Mouse (Mus musculus) R1 (cell line): Measurements from ENCODE around the gene Bpifb2.
"Not testable (repeated sequence)": the region's sequence is repeated elsewhere in the genome, so short reads cannot be mapped to it uniquely, and the experiment has no call there.

ENCODE experiments used
- DNase-seq: peaks from one replicate; pipeline ENCODE4 v3.0.0-alpha.2; 2018; ENCODE audit warnings: low read depth, low spot score

The Bpifb2 gene

GRCm38 (mm10) chr2:153874745-153875144 lies at the start of gene Bpifb2:
Bpifb2 (plus strand) TSS chr2:153875045.
- DNase-seq = no peak

GRCm38 (mm10) chr2:153825900-153826299 lies 48.9 kb upstream of the Bpifb2 start:
- DNase-seq = not testable (repeated sequence)

- no peak for DNase-seq
Measured at GRCm38 (mm10) chr2:153827171-153827830, 47.5 kb upstream of the Bpifb2 start.

GRCm38 (mm10) chr2:153828704-153829103 lies 46.1 kb upstream of the Bpifb2 start:
- DNase-seq = no peak

- no peak for DNase-seq
Measured at GRCm38 (mm10) chr2:153833291-153833690, 41.6 kb upstream of the Bpifb2 start.

- no peak for DNase-seq
Measured at GRCm38 (mm10) chr2:153842854-153843253, 32.0 kb upstream of the Bpifb2 start.

- DNase-seq = peak; percentile 69
Measured at GRCm38 (mm10) chr2:153848389-153848788, 26.5 kb upstream of the Bpifb2 start.

GRCm38 (mm10) chr2:153850351-153851029 lies 24.4 kb upstream of the Bpifb2 start:
- DNase-seq = peak; percentile 78

- DNase-seq = peak; percentile 57
Measured at GRCm38 (mm10) chr2:153851030-153851360, 23.9 kb upstream of the Bpifb2 start.

GRCm38 (mm10) chr2:153853544-153853943 lies 21.3 kb upstream of the Bpifb2 start:
- DNase-seq = no peak

- DNase-seq = no peak
Measured at GRCm38 (mm10) chr2:153859581-153859980, 15.3 kb upstream of the Bpifb2 start.

GRCm38 (mm10) chr2:153860315-153860714 lies 14.5 kb upstream of the Bpifb2 start:
- no peak for DNase-seq

GRCm38 (mm10) chr2:153860715-153861114 lies 14.1 kb upstream of the Bpifb2 start:
- no peak for DNase-seq

- no peak for DNase-seq
Measured at GRCm38 (mm10) chr2:153861960-153862359, 12.9 kb upstream of the Bpifb2 start.

- DNase-seq = no peak
Measured at GRCm38 (mm10) chr2:153870984-153871383, 3.9 kb upstream of the Bpifb2 start, which contains the start of gene Sun5. Sun5 (minus strand) TSS chr2:153871084.

- DNase-seq = no peak
Measured at GRCm38 (mm10) chr2:153899111-153899510, 24.3 kb downstream of the Bpifb2 start.

GRCm38 (mm10) chr2:153900088-153900487 lies 25.2 kb downstream of the Bpifb2 start, which contains the start of gene Bpifb6:
Bpifb6 (plus strand) TSS chr2:153900388.
- no peak for DNase-seq

GRCm38 (mm10) chr2:153902726-153903125 lies 27.9 kb downstream of the Bpifb2 start:
- DNase-seq = no peak

- DNase-seq = no peak
Measured at GRCm38 (mm10) chr2:153906626-153907025, 31.8 kb downstream of the Bpifb2 start.

GRCm38 (mm10) chr2:153914151-153914550 lies 39.3 kb downstream of the Bpifb2 start:
- DNase-seq = no peak

- no peak for DNase-seq
Measured at GRCm38 (mm10) chr2:153917930-153918329, 43.1 kb downstream of the Bpifb2 start, which contains the start of gene Bpifb3. Bpifb3 (plus strand) TSS chr2:153918230.

- DNase-seq = no peak
Measured at GRCm38 (mm10) chr2:153921246-153921645, 46.4 kb downstream of the Bpifb2 start.

GRCm38 (mm10) chr2:153929871-153930413 lies 55.1 kb downstream of the Bpifb2 start:
- peak; percentile 66 for DNase-seq
